Mouse (Mus musculus): Measurements from ENCODE around the gene Abcc2.
A peak's percentile ranks its signal among the peaks of the same experiment; 100 is the strongest.

The Abcc2 gene

GRCm38 (mm10) chr19:43784761-43785160 lies 2.8 kb downstream of the Abcc2 start:
- no peak for DNase-seq

- DNase-seq = no peak
These were observed 4.4 kb downstream of the Abcc2 start for GRCm38 (mm10) chr19:43786249-43787026.

GRCm38 (mm10) chr19:43789817-43790216 lies 7.8 kb downstream of the Abcc2 start:
- DNase-seq = no peak

GRCm38 (mm10) chr19:43792537-43792936 lies 10.5 kb downstream of the Abcc2 start:
- no peak for DNase-seq

- no peak for DNase-seq
These were observed 12.0 kb downstream of the Abcc2 start for GRCm38 (mm10) chr19:43793951-43794350.

- no peak for DNase-seq
These were observed 13.5 kb downstream of the Abcc2 start for GRCm38 (mm10) chr19:43795511-43795910.

- DNase-seq = no peak
These were observed 15.2 kb downstream of the Abcc2 start for GRCm38 (mm10) chr19:43797216-43797615.

GRCm38 (mm10) chr19:43801427-43802051 lies 19.5 kb downstream of the Abcc2 start:
- DNase-seq = no peak

- DNase-seq = no peak
These were observed 21.9 kb downstream of the Abcc2 start for GRCm38 (mm10) chr19:43803866-43804265.

- no peak for DNase-seq
These were observed 27.3 kb downstream of the Abcc2 start for GRCm38 (mm10) chr19:43809331-43809730.

- no peak for DNase-seq
These were observed 29.4 kb downstream of the Abcc2 start for GRCm38 (mm10) chr19:43811419-43811818.

- DNase-seq = peak; percentile 16
These were observed 31.3 kb downstream of the Abcc2 start for GRCm38 (mm10) chr19:43813315-43813714.

- no peak for DNase-seq
These were observed 33.8 kb downstream of the Abcc2 start for GRCm38 (mm10) chr19:43815661-43816414.

- DNase-seq = no peak
These were observed 44.9 kb downstream of the Abcc2 start for GRCm38 (mm10) chr19:43826855-43827254.

- DNase-seq = peak; percentile 81
These were observed 50.6 kb downstream of the Abcc2 start for GRCm38 (mm10) chr19:43832425-43833069.

GRCm38 (mm10) chr19:43843184-43843583 lies 61.2 kb downstream of the Abcc2 start:
- no peak for DNase-seq

- DNase-seq = no peak
These were observed 63.4 kb downstream of the Abcc2 start for GRCm38 (mm10) chr19:43845331-43845908.

- DNase-seq = no peak
These were observed 65.1 kb downstream of the Abcc2 start for GRCm38 (mm10) chr19:43847056-43847455.

- DNase-seq = no peak
These were observed 66.0 kb downstream of the Abcc2 start for GRCm38 (mm10) chr19:43847966-43848365.

GRCm38 (mm10) chr19:43850026-43850425 lies 68.0 kb downstream of the Abcc2 start:
- no peak for DNase-seq

- DNase-seq = peak; percentile 27
These were observed 70.1 kb downstream of the Abcc2 start for GRCm38 (mm10) chr19:43851996-43852630.

GRCm38 (mm10) chr19:43852837-43853545 lies 71.0 kb downstream of the Abcc2 start:
- DNase-seq = no peak

All from kidney, postnatal 14 days (tissue).